Mouse (Mus musculus): ENCODE results near the gene Cript. TPM values are rescaled to one million over a fixed set of nuclear protein-coding genes. Genes with fewer than 3 reads are reported as not detected.
"Not testable (repeated sequence)": the region's sequence is repeated elsewhere in the genome, so short reads cannot be mapped to it uniquely, and the experiment has no call there.

Cript gene
- polyA plus RNA-seq, 1 experiment from 2014 or later = 115 TPM

DNA sequence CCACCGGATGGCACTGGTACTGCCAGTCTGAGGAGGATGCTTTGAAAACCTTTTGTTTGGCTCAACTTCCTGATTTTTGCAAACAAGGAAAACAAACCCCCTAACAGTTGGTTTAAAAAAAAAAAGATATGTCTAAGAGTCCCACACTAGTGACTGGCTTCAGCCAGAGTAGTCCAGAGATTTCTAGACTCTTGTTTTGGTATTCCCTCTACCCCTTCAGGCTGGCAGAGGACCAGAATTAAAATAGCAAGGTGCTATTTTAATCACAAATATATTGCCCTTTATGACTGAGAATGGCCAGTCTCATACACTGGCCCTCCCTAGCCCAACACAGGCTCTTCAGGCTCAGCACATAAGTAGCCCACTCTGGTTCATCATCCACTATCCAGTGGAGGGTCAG lies 30.3 kb downstream of the Cript start:
- no peaks in the 10 kb centered on the region for H3K27me3 ChIP-seq (ENCODE audit: control insufficient read depth, insufficient read depth, low read length)
- H3K4me2 ChIP-seq (ENCODE audit: low read depth, low read length) = no peak overlapping the region
- peaks cover 13% of the 10 kb centered on the region for H3K4me1 ChIP-seq (ENCODE audit: control insufficient read depth, insufficient read depth, low read length)
- H3K9me3 ChIP-seq (replicated peaks; ENCODE audit: control insufficient read depth, low read length) = no peaks in the 10 kb centered on the region
- WGBS = 68% methylated on average over 1 of the region's 1 CpGs
- ATAC-seq (ENCODE audit: insufficient read depth, low FRiP score) = no peak
- no peak overlapping the region for H3K27ac ChIP-seq (ENCODE audit: low read length)
- no peak overlapping the region for H3K4me3 ChIP-seq (replicated peaks; ENCODE audit: low read length)
- 0 out of 2 replicates have a peak overlapping the region, but pooled peaks have one; percentile 31 for H3K9ac ChIP-seq (ENCODE audit: low read length)
- H3K36me3 ChIP-seq (ENCODE audit: control insufficient read depth, insufficient read depth, low read length) = no peaks in the 10 kb centered on the region

GRCm38 (mm10) chr17:87056761-87057160 lies 31.4 kb downstream of the Cript start:
- Histone ChIP-seq H3K4me3 (replicated peaks; ENCODE audit: low read length) (no peak overlapping the region), H3K4me2 (ENCODE audit: low read depth, low read length) (no peak overlapping the region), H3K9me3 (replicated peaks; ENCODE audit: control insufficient read depth, low read length) (no peaks in the 10 kb centered on the region), H3K27me3 (ENCODE audit: control insufficient read depth, insufficient read depth, low read length) (no peaks in the 10 kb centered on the region), H3K27ac (ENCODE audit: low read length) (no peak overlapping the region), H3K9ac (ENCODE audit: low read length) (no peak overlapping the region), H3K4me1 (ENCODE audit: control insufficient read depth, insufficient read depth, low read length) (peaks cover 13% of the 10 kb centered on the region), H3K36me3 (ENCODE audit: control insufficient read depth, insufficient read depth, low read length) (no peaks in the 10 kb centered on the region)
- WGBS = 86% methylated on average over 7 of the region's 7 CpGs
- ATAC-seq (ENCODE audit: insufficient read depth, low FRiP score) = no peak

DNA sequence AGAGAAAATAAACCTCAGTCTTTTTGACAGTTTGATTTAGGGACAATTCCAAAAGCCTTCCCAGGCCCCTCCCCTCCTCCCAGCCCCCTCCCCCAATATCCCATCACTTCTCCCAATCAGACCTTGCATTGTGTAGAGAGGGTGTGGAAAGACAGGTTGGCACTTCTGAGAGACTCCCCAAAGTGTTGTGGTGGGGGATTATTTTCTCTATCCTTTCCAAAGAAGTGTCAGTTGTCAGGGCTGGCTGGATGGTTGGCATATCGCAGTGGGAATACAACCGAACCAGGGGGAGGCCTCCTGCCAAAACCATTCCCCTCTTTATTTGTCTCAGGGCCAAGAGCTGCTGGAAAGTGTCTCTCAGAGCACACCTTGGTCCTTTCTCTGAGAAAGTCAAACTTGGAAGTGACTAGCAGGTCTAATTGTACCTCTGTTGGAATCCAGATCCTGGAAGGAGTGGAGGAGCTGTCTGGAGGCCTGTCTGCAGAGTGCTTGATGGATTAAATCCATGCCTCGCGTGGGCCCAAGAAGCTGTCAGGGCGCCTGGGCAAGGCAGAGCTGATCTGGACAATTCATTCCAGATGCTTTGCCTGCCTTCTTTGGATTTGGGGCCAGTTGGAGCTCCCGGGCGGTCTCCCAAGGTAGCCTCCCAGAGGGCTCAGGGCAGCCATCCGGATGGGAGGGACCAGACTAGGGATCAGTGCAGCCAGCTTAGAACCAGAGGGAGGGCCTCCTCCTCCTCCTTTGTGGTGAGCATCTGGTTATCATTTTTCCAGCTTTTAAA lies 32.3 kb downstream of the Cript start:
- WGBS = 56% methylated on average over 8 of the region's 8 CpGs
- no peak overlapping the region for H3K27ac ChIP-seq (ENCODE audit: low read length)
- no peaks in the 10 kb centered on the region for H3K27me3 ChIP-seq (ENCODE audit: control insufficient read depth, insufficient read depth, low read length)
- H3K9ac ChIP-seq (ENCODE audit: low read length) = no peak overlapping the region
- H3K9me3 ChIP-seq (replicated peaks; ENCODE audit: control insufficient read depth, low read length) = no peaks in the 10 kb centered on the region
- H3K4me3 ChIP-seq (replicated peaks; ENCODE audit: low read length) = no peak overlapping the region
- peaks cover 13% of the 10 kb centered on the region for H3K4me1 ChIP-seq (ENCODE audit: control insufficient read depth, insufficient read depth, low read length)
- peak; percentile 76 for ATAC-seq (ENCODE audit: insufficient read depth, low FRiP score)
- no peaks in the 10 kb centered on the region for H3K36me3 ChIP-seq (ENCODE audit: control insufficient read depth, insufficient read depth, low read length)
- H3K4me2 ChIP-seq (ENCODE audit: low read depth, low read length) = no peak overlapping the region

DNA sequence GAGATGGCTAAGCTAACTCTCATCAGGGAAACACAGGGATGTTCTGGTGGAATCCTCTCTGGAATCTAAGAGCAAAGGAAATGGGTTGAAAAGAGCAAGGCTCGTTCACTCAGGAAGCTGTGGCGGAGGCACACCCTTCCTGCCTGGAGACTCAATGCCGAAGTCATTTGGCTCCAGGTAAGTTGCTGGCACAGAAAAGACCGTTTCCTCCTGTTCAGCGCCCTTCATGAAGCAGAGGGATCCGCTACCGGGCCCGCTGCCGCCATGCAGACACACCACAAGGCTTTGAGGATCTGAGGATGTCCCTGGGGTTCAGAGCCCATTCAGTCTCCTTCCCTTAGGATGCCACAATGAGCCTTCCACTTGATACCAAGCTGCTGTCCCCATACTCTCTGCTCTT lies 37.3 kb downstream of the Cript start:
- no peak for ATAC-seq (ENCODE audit: insufficient read depth, low FRiP score)
- no peaks in the 10 kb centered on the region for H3K36me3 ChIP-seq (ENCODE audit: control insufficient read depth, insufficient read depth, low read length)
- H3K4me3 ChIP-seq (replicated peaks; ENCODE audit: low read length) = no peak overlapping the region
- H3K4me2 ChIP-seq (ENCODE audit: low read depth, low read length) = no peak overlapping the region
- no peaks in the 10 kb centered on the region for H3K4me1 ChIP-seq (ENCODE audit: control insufficient read depth, insufficient read depth, low read length)
- H3K27ac ChIP-seq (ENCODE audit: low read length) = no peak overlapping the region
- H3K9ac ChIP-seq (ENCODE audit: low read length) = no peak overlapping the region
- no peaks in the 10 kb centered on the region for H3K27me3 ChIP-seq (ENCODE audit: control insufficient read depth, insufficient read depth, low read length)
- WGBS = 81% methylated on average over 9 of the region's 9 CpGs
- no peaks in the 10 kb centered on the region for H3K9me3 ChIP-seq (replicated peaks; ENCODE audit: control insufficient read depth, low read length)

GRCm38 (mm10) chr17:87063461-87063860 lies 38.1 kb downstream of the Cript start:
- Histone ChIP-seq H3K9ac (ENCODE audit: low read length) (no peak overlapping the region), H3K36me3 (ENCODE audit: control insufficient read depth, insufficient read depth, low read length) (no peaks in the 10 kb centered on the region), H3K4me3 (replicated peaks; ENCODE audit: low read length) (no peak overlapping the region), H3K4me2 (ENCODE audit: low read depth, low read length) (no peak overlapping the region), H3K4me1 (ENCODE audit: control insufficient read depth, insufficient read depth, low read length) (no peaks in the 10 kb centered on the region), H3K27me3 (ENCODE audit: control insufficient read depth, insufficient read depth, low read length) (no peaks in the 10 kb centered on the region), H3K9me3 (replicated peaks; ENCODE audit: control insufficient read depth, low read length) (no peaks in the 10 kb centered on the region), H3K27ac (ENCODE audit: low read length) (no peak overlapping the region)
- WGBS = 36% methylated on average over 7 of the region's 7 CpGs
- ATAC-seq (ENCODE audit: insufficient read depth, low FRiP score) = no peak

- H3K4me2 ChIP-seq (ENCODE audit: low read depth, low read length) = no peak overlapping the region
These were observed 38.6 kb downstream of the Cript start for GRCm38 (mm10) chr17:87063969-87064368.

DNA sequence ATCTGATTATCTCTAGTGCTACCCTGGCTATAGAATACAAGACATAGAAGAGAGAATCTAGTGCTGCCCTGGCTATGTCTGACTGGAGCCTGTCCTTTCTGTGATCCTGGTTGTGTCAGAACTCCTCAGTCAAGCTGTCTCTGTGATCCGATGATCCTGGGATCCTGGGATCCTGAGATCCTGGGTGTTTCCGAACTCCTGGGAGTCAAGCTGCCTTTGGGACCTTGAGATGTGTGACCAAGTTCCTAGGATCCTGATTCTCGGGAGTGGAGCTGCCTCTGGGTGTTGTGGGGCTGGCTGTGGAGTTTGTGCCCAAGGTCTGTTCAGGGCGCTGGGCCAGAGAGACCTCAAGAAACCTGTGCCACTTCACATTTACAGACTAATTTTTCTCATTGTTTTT lies 43.6 kb downstream of the Cript start:
- no peak overlapping the region for H3K4me2 ChIP-seq (ENCODE audit: low read depth, low read length)
- no peak overlapping the region for H3K9ac ChIP-seq (ENCODE audit: low read length)
- no peaks in the 10 kb centered on the region for H3K9me3 ChIP-seq (replicated peaks; ENCODE audit: control insufficient read depth, low read length)
- H3K27ac ChIP-seq (ENCODE audit: low read length) = no peak overlapping the region
- no peak for ATAC-seq (ENCODE audit: insufficient read depth, low FRiP score)
- 93% methylated on average over 4 of the region's 4 CpGs for WGBS
- no peaks in the 10 kb centered on the region for H3K4me1 ChIP-seq (ENCODE audit: control insufficient read depth, insufficient read depth, low read length)
- no peaks in the 10 kb centered on the region for H3K27me3 ChIP-seq (ENCODE audit: control insufficient read depth, insufficient read depth, low read length)
- H3K4me3 ChIP-seq (replicated peaks; ENCODE audit: low read length) = no peak overlapping the region
- H3K36me3 ChIP-seq (ENCODE audit: control insufficient read depth, insufficient read depth, low read length) = no peaks in the 10 kb centered on the region

More at GRCm38 (mm10) chr17:87063969-87064368, 38.6 kb downstream of the Cript start:
- no peak for ATAC-seq (ENCODE audit: insufficient read depth, low FRiP score)
- Histone ChIP-seq H3K27ac (ENCODE audit: low read length) (no peak overlapping the region), H3K4me1 (ENCODE audit: control insufficient read depth, insufficient read depth, low read length) (no peaks in the 10 kb centered on the region), H3K4me3 (replicated peaks; ENCODE audit: low read length) (no peak overlapping the region), H3K9ac (ENCODE audit: low read length) (no peak overlapping the region), H3K9me3 (replicated peaks; ENCODE audit: control insufficient read depth, low read length) (no peaks in the 10 kb centered on the region), H3K36me3 (ENCODE audit: control insufficient read depth, insufficient read depth, low read length) (no peaks in the 10 kb centered on the region), H3K27me3 (ENCODE audit: control insufficient read depth, insufficient read depth, low read length) (no peaks in the 10 kb centered on the region)
- 67% methylated on average over 6 of the region's 6 CpGs for WGBS

DNA sequence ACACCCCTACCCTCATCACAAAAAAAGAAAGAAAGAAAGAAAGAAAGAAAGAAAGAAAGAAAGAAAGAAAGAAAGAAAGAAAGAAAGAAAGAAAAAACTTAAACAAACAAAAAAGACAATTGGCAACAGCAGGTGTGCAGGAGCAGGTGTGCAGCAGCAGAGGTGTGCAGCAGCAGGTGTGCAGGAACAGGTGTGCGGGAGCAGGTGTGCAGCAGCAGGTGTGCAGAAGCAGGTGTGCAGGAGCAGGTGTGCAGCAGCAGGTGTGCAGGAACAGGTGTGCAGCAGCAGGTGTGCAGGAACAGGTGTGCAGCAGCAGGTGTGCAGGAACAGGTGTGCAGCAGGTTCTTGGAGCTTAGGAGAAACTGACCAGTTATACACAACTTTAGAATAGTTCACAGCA lies 46.8 kb downstream of the Cript start:
- not testable (repeated sequence) for H3K27ac ChIP-seq (ENCODE audit: low read length); H3K4me3 ChIP-seq (replicated peaks; ENCODE audit: low read length); H3K27me3 ChIP-seq (ENCODE audit: control insufficient read depth, insufficient read depth, low read length); H3K4me2 ChIP-seq (ENCODE audit: low read depth, low read length); H3K36me3 ChIP-seq (ENCODE audit: control insufficient read depth, insufficient read depth, low read length); ATAC-seq (ENCODE audit: insufficient read depth, low FRiP score); H3K9me3 ChIP-seq (replicated peaks; ENCODE audit: control insufficient read depth, low read length); H3K4me1 ChIP-seq (ENCODE audit: control insufficient read depth, insufficient read depth, low read length); H3K9ac ChIP-seq (ENCODE audit: low read length)
- 100% methylated on average over 1 of the region's 1 CpGs for WGBS

- Histone ChIP-seq H3K4me3 (replicated peaks; ENCODE audit: low read length) (no peak overlapping the region), H3K36me3 (ENCODE audit: control insufficient read depth, insufficient read depth, low read length) (no peaks in the 10 kb centered on the region), H3K27ac (ENCODE audit: low read length) (no peak overlapping the region), H3K9me3 (replicated peaks; ENCODE audit: control insufficient read depth, low read length) (no peaks in the 10 kb centered on the region), H3K4me1 (ENCODE audit: control insufficient read depth, insufficient read depth, low read length) (no peaks in the 10 kb centered on the region), H3K27me3 (ENCODE audit: control insufficient read depth, insufficient read depth, low read length) (no peaks in the 10 kb centered on the region), H3K9ac (ENCODE audit: low read length) (no peak overlapping the region; the same call in 1 of the 2 replicates), H3K4me2 (ENCODE audit: low read depth, low read length) (no peak overlapping the region)
- ATAC-seq (ENCODE audit: insufficient read depth, low FRiP score) = no peak
- WGBS = 40% methylated on average over 5 of the region's 5 CpGs
These were observed 47.6 kb downstream of the Cript start for GRCm38 (mm10) chr17:87072766-87073440.

Measured in stomach, embryonic 16.5 days (tissue).